Mouse (Mus musculus) forebrain, embryonic 16.5 days (tissue): ENCODE results near the gene Traf3ip2. TPM values are rescaled to one million over a fixed set of nuclear protein-coding genes. Genes with fewer than 3 reads are reported as not detected.

ENCODE experiments used
- ATAC-seq: fragments of 200-750 bp; cut with Nextera tagmentation; 2 replicates; pipeline ENCODE4 v1.8.0; 2017; ENCODE audit warnings: mild to moderate bottlenecking, moderate library complexity
- H3K27ac ChIP-seq: fragments of 300-500 bp; sonication (generic); 2 replicates; pipeline ENCODE4 v1.5.1; 2014; ENCODE audit warnings: low read length, control low read depth
- H3K27me3 ChIP-seq: fragments of 300-500 bp; sonication (generic); replicated peaks from 2 replicates; pipeline ENCODE4 v1.6.1; 2014; ENCODE audit warnings: low read length; ENCODE audit not compliant: control insufficient read depth, insufficient read depth
- H3K36me3 ChIP-seq: fragments of 300-500 bp; sonication (generic); 2 replicates; pipeline ENCODE4 v1.6.1; 2014; ENCODE audit not compliant: control insufficient read depth, insufficient read depth
- H3K4me1 ChIP-seq: fragments of 300-500 bp; sonication (generic); replicated peaks from 2 replicates; pipeline ENCODE4 v1.6.1; 2014; ENCODE audit warnings: low read length; ENCODE audit not compliant: control insufficient read depth, insufficient read depth
- H3K4me2 ChIP-seq: fragments of 300-500 bp; sonication (generic); 2 replicates; pipeline ENCODE4 v1.6.1; 2014; ENCODE audit warnings: mild to moderate bottlenecking, low read length, control low read depth
- H3K4me3 ChIP-seq: fragments of 300-500 bp; sonication (generic); replicated peaks from 2 replicates; pipeline ENCODE4 v1.5.1; 2014; ENCODE audit warnings: mild to moderate bottlenecking, low read length, control low read depth
- H3K9ac ChIP-seq: fragments of 300-500 bp; sonication (generic); replicated peaks from 2 replicates; pipeline ENCODE4 v1.6.1; 2014; ENCODE audit warnings: low read depth, low read length, control low read depth
- H3K9me3 ChIP-seq: fragments of 300-500 bp; sonication (generic); 2 replicates; pipeline ENCODE4 v1.6.1; 2016; ENCODE audit warnings: low read length; ENCODE audit not compliant: control insufficient read depth
- WGBS: fragments of 180-500 bp; shearing (Covaris S2); extraction: QIAGEN DNeasy Blood & Tissue Kit; methylation state at CpG from one replicate; pipeline ENCODE4 v1.1.7; 2014; 5-methylcytosine and 5-hydroxymethylcytosine counted together
- polyA plus RNA-seq: library from polyadenylated mRNA; unstranded; fragments of >200 nt; fragmentation: Nextera tagmentation; extraction: Ambion mirVana; gene quantifications from 2 replicates; pipeline ENCODE4 v1.2.1, GENCODE M21; 2015

Gene Traf3ip2
- 6.3 and 6.9 TPM in 2 replicates for polyA plus RNA-seq

GRCm38 (mm10) chr10:39612633-39612988 lies at the start of gene Traf3ip2:
TSS of gene Traf3ip2 (plus strand) at chr10:39612934.
- H3K4me1 ChIP-seq = peaks cover 19% of the 10 kb centered on the region
- WGBS = 46% methylated on average over 4 of the region's 4 CpGs
- no peak within 1 kb of the TSS for H3K27ac ChIP-seq
- no peaks in the 10 kb centered on the region for H3K9me3 ChIP-seq
- H3K4me3 ChIP-seq = no peak within 1 kb of the TSS
- peak within 1 kb of the TSS; percentile 21 for H3K4me2 ChIP-seq
- no peaks in the 10 kb centered on the region for H3K27me3 ChIP-seq
- no peaks in the 10 kb centered on the region for H3K36me3 ChIP-seq
- no peak for ATAC-seq
- H3K9ac ChIP-seq = no peak within 1 kb of the TSS

GRCm38 (mm10) chr10:39563552-39564223 lies 49.0 kb upstream of the Traf3ip2 start:
- Histone ChIP-seq H3K9ac (peak overlapping the region; percentile 19; the same call in 1 of the 2 replicates), H3K4me3 (no peak overlapping the region), H3K27ac (0 out of 2 replicates have a peak overlapping the region, but pooled peaks have one; percentile 24), H3K4me2 (no peak overlapping the region), H3K27me3 (no peaks in the 10 kb centered on the region), H3K4me1 (peaks cover 5% of the 10 kb centered on the region), H3K36me3 (peaks cover 7% of the 10 kb centered on the region; the same call in 1 of the 2 replicates), H3K9me3 (no peaks in the 10 kb centered on the region)
- WGBS = 51% methylated on average over 24 of the region's 24 CpGs
- ATAC-seq = no peak

GRCm38 (mm10) chr10:39566901-39567300 lies 45.8 kb upstream of the Traf3ip2 start:
- Histone ChIP-seq H3K27ac (no peak overlapping the region), H3K4me2 (no peak overlapping the region)
- WGBS = 80% methylated on average over 12 of the region's 12 CpGs

GRCm38 (mm10) chr10:39568991-39569390 lies 43.7 kb upstream of the Traf3ip2 start:
- Histone ChIP-seq H3K9me3 (no peaks in the 10 kb centered on the region), H3K4me2 (no peak overlapping the region), H3K36me3 (peaks cover 4% of the 10 kb centered on the region; the same call in 1 of the 2 replicates), H3K27me3 (no peaks in the 10 kb centered on the region), H3K27ac (no peak overlapping the region), H3K4me3 (no peak overlapping the region), H3K4me1 (peaks cover 36% of the 10 kb centered on the region), H3K9ac (no peak overlapping the region)
- no peak for ATAC-seq
- WGBS = 83% methylated on average over 4 of the region's 4 CpGs

More at GRCm38 (mm10) chr10:39566901-39567300, 45.8 kb upstream of the Traf3ip2 start:
- Histone ChIP-seq H3K4me3 (no peak overlapping the region), H3K36me3 (peaks cover 7% of the 10 kb centered on the region; the same call in 1 of the 2 replicates), H3K27me3 (no peaks in the 10 kb centered on the region), H3K9ac (no peak overlapping the region), H3K9me3 (no peaks in the 10 kb centered on the region), H3K4me1 (peaks cover 23% of the 10 kb centered on the region)
- ATAC-seq = no peak

- Histone ChIP-seq H3K9me3 (no peaks in the 10 kb centered on the region), H3K27me3 (no peaks in the 10 kb centered on the region), H3K27ac (peak overlapping the region; percentile 81), H3K4me2 (no peak overlapping the region), H3K9ac (peak overlapping the region; percentile 22; the same call in 1 of the 2 replicates), H3K4me3 (no peak overlapping the region), H3K36me3 (0 out of 2 replicates have a peak, but pooled peaks cover 4% of the 10 kb centered on the region), H3K4me1 (peaks cover 36% of the 10 kb centered on the region)
- 36% methylated on average over 7 of the region's 7 CpGs for WGBS
- peak; percentile 29 for ATAC-seq
Measured at GRCm38 (mm10) chr10:39571011-39571410, 41.7 kb upstream of the Traf3ip2 start.

GRCm38 (mm10) chr10:39572050-39572671 lies 40.6 kb upstream of the Traf3ip2 start:
- 23% methylated on average over 9 of the region's 9 CpGs for WGBS
- Histone ChIP-seq H3K27me3 (no peaks in the 10 kb centered on the region), H3K4me2 (no peak overlapping the region), H3K4me3 (no peak overlapping the region), H3K4me1 (peaks cover 36% of the 10 kb centered on the region), H3K9me3 (no peaks in the 10 kb centered on the region), H3K36me3 (no peaks in the 10 kb centered on the region), H3K9ac (0 out of 2 replicates have a peak overlapping the region, but pooled peaks have one; percentile 7), H3K27ac (peak overlapping the region; percentile 81)
- ATAC-seq = peak; percentile 34

- Histone ChIP-seq H3K9ac (no peak overlapping the region), H3K27ac (peak overlapping the region; percentile 81), H3K27me3 (no peaks in the 10 kb centered on the region), H3K4me2 (no peak overlapping the region), H3K4me3 (no peak overlapping the region), H3K36me3 (no peaks in the 10 kb centered on the region), H3K9me3 (no peaks in the 10 kb centered on the region), H3K4me1 (peaks cover 36% of the 10 kb centered on the region)
- WGBS = 49% methylated on average over 6 of the region's 6 CpGs
- ATAC-seq = peak; percentile 14
Measured at GRCm38 (mm10) chr10:39572672-39573051, 40.1 kb upstream of the Traf3ip2 start.

GRCm38 (mm10) chr10:39576466-39576865 lies 36.3 kb upstream of the Traf3ip2 start:
- 82% methylated on average over 6 of the region's 6 CpGs for WGBS
- H3K4me1 ChIP-seq = peaks cover 18% of the 10 kb centered on the region
- no peaks in the 10 kb centered on the region for H3K36me3 ChIP-seq
- no peaks in the 10 kb centered on the region for H3K9me3 ChIP-seq
- no peak overlapping the region for H3K9ac ChIP-seq
- no peak overlapping the region for H3K27ac ChIP-seq
- no peak overlapping the region for H3K4me3 ChIP-seq
- no peaks in the 10 kb centered on the region for H3K27me3 ChIP-seq
- H3K4me2 ChIP-seq = no peak overlapping the region
- no peak for ATAC-seq

- H3K9ac ChIP-seq = no peak overlapping the region
- no peak overlapping the region for H3K27ac ChIP-seq
- no peak overlapping the region for H3K4me2 ChIP-seq
- WGBS = 81% methylated on average over 8 of the region's 8 CpGs
- ATAC-seq = no peak
- no peaks in the 10 kb centered on the region for H3K4me1 ChIP-seq
- no peaks in the 10 kb centered on the region for H3K36me3 ChIP-seq
- no peaks in the 10 kb centered on the region for H3K9me3 ChIP-seq
- no peak overlapping the region for H3K4me3 ChIP-seq
- H3K27me3 ChIP-seq = no peaks in the 10 kb centered on the region
Measured at GRCm38 (mm10) chr10:39580477-39580876, 32.3 kb upstream of the Traf3ip2 start.
